Mouse (Mus musculus): ENCODE results near the gene Tmem126b. TPM values are rescaled to one million over a fixed set of nuclear protein-coding genes. Genes with fewer than 3 reads are reported as not detected.

The Tmem126b gene
- polyA plus RNA-seq, 1 experiment from 2014 or later, result 42.4 TPM

Other genes starting within 250 kb of the Tmem126b start
- gene Ccdc83, start 210.2 kb downstream of the Tmem126b start, polyA plus RNA-seq (2016; fragmentation: Nextera tagmentation; extraction: Ambion mirVana), result not detected in 2 replicates
- 7.4 and 8.9 TPM in 2 replicates for gene Sytl2, start 173.7 kb downstream of the Tmem126b start, polyA plus RNA-seq (2016; fragmentation: Nextera tagmentation; extraction: Ambion mirVana)
- gene Ccdc89, start 49.4 kb downstream of the Tmem126b start, polyA plus RNA-seq (2016; fragmentation: Nextera tagmentation; extraction: Ambion mirVana), result 2.2 and 2.7 TPM in 2 replicates
- gene Crebzf, start 33.3 kb downstream of the Tmem126b start, polyA plus RNA-seq (2016; fragmentation: Nextera tagmentation; extraction: Ambion mirVana), result 68.9 and 69.0 TPM in 2 replicates
- 105 and 110 TPM in 2 replicates for gene Tmem126a, start 18.8 kb downstream of the Tmem126b start, polyA plus RNA-seq (2016; fragmentation: Nextera tagmentation; extraction: Ambion mirVana)
- gene Dlg2, start 671 bp upstream of the Tmem126b start, polyA plus RNA-seq (2016; fragmentation: Nextera tagmentation; extraction: Ambion mirVana), result 7.4 and 11.0 TPM in 2 replicates